Mouse (Mus musculus) forebrain, embryonic 11.5 days (tissue): Measurements from ENCODE around the gene Ldlrad3. TPM values are rescaled to one million over a fixed set of nuclear protein-coding genes. Genes with fewer than 3 reads are reported as not detected.

ENCODE experiments used
- ATAC-seq: fragments of 200-750 bp; cut with Nextera tagmentation; replicated peaks from 2 replicates; pipeline ENCODE4 v1.8.0; 2017; ENCODE audit warnings: moderate TSS enrichment; ENCODE audit not compliant: low FRiP score
- DNase-seq: peaks from one replicate; pipeline ENCODE4 v3.0.0-alpha.2; 2017; ENCODE audit warnings: low spot score
- H3K27ac ChIP-seq: fragments of 300-500 bp; sonication (generic); 2 replicates; pipeline ENCODE4 v1.5.1; 2014; ENCODE audit warnings: low read depth, low read length
- H3K27me3 ChIP-seq: fragments of 300-500 bp; sonication (generic); 2 replicates; pipeline ENCODE4 v1.6.1; 2014; ENCODE audit warnings: mild to moderate bottlenecking, low read length, mixed read lengths; ENCODE audit not compliant: control insufficient read depth, insufficient read depth
- H3K36me3 ChIP-seq: fragments of 300-500 bp; sonication (generic); 2 replicates; pipeline ENCODE4 v1.6.1; 2014; ENCODE audit warnings: mild to moderate bottlenecking, low read length, moderate library complexity, mixed read lengths; ENCODE audit not compliant: control insufficient read depth, insufficient read depth
- H3K4me1 ChIP-seq: fragments of 300-500 bp; sonication (generic); replicated peaks from 2 replicates; pipeline ENCODE4 v1.6.1; 2014; ENCODE audit warnings: low read length, mixed read lengths; ENCODE audit not compliant: control insufficient read depth, insufficient read depth
- H3K4me2 ChIP-seq: fragments of 300-500 bp; sonication (generic); 2 replicates; pipeline ENCODE4 v1.6.1; 2014; ENCODE audit warnings: low read depth, mild to moderate bottlenecking, low read length, moderate library complexity, mixed read lengths; ENCODE audit not compliant: severe bottlenecking
- H3K4me3 ChIP-seq: fragments of 300-500 bp; sonication (generic); 2 replicates; pipeline ENCODE4 v1.5.1; 2014; ENCODE audit warnings: low read depth, low read length
- H3K9ac ChIP-seq: fragments of 300-500 bp; sonication (generic); 2 replicates; pipeline ENCODE4 v1.6.1; 2014; ENCODE audit warnings: low read length
- H3K9me3 ChIP-seq: fragments of 300-500 bp; sonication (generic); 2 replicates; pipeline ENCODE4 v1.6.1; 2016; ENCODE audit warnings: low read length, mixed read lengths; ENCODE audit not compliant: control insufficient read depth
- WGBS: fragments of 180-500 bp; shearing (Covaris S2); extraction: QIAGEN DNeasy Blood & Tissue Kit; methylation state at CpG from one replicate; pipeline ENCODE4 v1.1.7; 2014; 5-methylcytosine and 5-hydroxymethylcytosine counted together
- polyA plus RNA-seq: library from polyadenylated mRNA; unstranded; fragments of >200 nt; fragmentation: Nextera tagmentation; extraction: Ambion mirVana; gene quantifications from 2 replicates; pipeline ENCODE4 v1.2.1, GENCODE M21; 2014

Gene Ldlrad3
- polyA plus RNA-seq, 1 experiment from 2014 or later: 60.7 TPM

GRCm38 (mm10) chr2:102122146-102122515 is 64.1 kb downstream of the Ldlrad3 start:
- Histone ChIP-seq H3K36me3 (no peaks in the 10 kb centered on the region), H3K27ac (peak overlapping the region; percentile 55; the same call in 1 of the 2 replicates), H3K4me2 (no peak overlapping the region), H3K4me3 (no peak overlapping the region), H3K9ac (no peak overlapping the region), H3K27me3 (no peaks in the 10 kb centered on the region), H3K9me3 (no peaks in the 10 kb centered on the region), H3K4me1 (peaks cover 11% of the 10 kb centered on the region)
- 34% methylated on average over 1 of the region's 1 CpGs for WGBS
- ATAC-seq: no peak
- DNase-seq: no peak

GRCm38 (mm10) chr2:102121440-102122145 is 64.6 kb downstream of the Ldlrad3 start:
- H3K9ac ChIP-seq: no peak overlapping the region
- no peaks in the 10 kb centered on the region for H3K27me3 ChIP-seq
- no peaks in the 10 kb centered on the region for H3K9me3 ChIP-seq
- H3K36me3 ChIP-seq: no peaks in the 10 kb centered on the region
- H3K4me3 ChIP-seq: no peak overlapping the region
- peaks cover 13% of the 10 kb centered on the region for H3K4me1 ChIP-seq
- no peak overlapping the region for H3K4me2 ChIP-seq
- DNase-seq (no peak), ATAC-seq (no peak; the same call in 1 of the 2 replicates)
- WGBS: 45% methylated on average over 4 of the region's 4 CpGs
- peak overlapping the region; percentile 55; the same call in 1 of the 2 replicates for H3K27ac ChIP-seq

DNA sequence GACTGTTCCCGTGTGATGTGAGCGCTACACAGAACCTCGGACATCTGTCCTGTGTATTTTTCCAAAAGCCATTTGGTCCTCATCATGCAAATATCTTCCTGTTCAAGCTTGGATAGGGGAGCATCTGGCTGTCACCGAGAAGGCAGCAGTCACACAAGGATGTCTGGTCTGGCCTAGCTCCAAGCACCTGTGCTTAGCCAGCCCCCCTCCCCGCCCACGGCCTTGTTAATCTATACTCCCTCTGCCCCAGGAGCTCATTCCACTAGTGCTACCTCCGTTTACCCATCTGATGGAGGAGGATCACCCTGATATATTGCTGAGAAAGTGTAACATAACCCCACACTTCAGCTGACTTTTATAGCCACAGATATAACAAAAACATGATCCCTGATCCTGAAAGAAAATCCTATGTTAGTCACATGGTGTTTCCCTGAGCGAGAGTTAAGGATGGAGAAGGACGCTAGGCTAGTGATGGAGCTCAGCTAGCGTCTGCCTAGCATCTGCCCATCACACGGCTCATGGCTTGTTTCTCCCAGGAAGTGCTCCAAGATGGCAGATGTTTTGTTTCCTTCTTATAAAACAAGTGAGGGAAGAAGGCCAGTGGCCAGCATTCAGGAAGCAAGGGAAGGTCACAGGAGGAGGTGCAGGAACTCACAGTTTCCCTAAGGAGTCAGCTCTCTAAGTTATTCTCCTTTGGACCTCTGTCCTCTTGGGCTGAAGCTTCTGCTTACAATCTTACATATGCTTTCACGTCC is 66.3 kb downstream of the Ldlrad3 start:
- ATAC-seq (no peak), DNase-seq (no peak)
- no peaks in the 10 kb centered on the region for H3K27me3 ChIP-seq
- H3K4me1 ChIP-seq: peaks cover 13% of the 10 kb centered on the region
- no peak overlapping the region for H3K9ac ChIP-seq
- H3K27ac ChIP-seq: no peak overlapping the region
- H3K36me3 ChIP-seq: no peaks in the 10 kb centered on the region
- no peak overlapping the region for H3K4me3 ChIP-seq
- H3K9me3 ChIP-seq: no peaks in the 10 kb centered on the region
- 77% methylated on average over 12 of the region's 12 CpGs for WGBS
- H3K4me2 ChIP-seq: no peak overlapping the region

DNA sequence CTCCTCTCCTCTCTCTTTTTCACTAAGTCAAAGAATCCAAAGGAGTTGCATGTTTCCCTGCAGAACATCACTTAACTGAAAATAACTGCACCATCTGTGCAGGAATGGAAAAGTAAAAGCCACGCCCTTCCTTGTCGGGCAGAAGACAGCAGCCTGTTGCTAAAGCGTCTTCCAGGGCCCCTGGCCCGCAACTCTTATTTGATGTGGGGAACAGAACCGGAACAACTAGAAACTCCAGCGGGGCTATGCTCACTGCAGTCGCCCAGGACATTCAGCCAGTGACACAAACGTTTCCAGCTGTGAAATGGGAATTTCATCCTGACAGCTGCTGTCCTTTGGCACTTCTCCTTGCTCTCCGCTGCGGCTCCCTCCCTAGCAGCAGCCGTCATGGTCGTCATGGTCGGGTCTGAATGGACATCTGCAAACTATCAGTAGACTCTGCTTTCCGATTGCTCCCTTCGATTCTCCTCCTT is 67.2 kb downstream of the Ldlrad3 start:
- Histone ChIP-seq H3K4me1 (peaks cover 13% of the 10 kb centered on the region), H3K4me3 (no peak overlapping the region), H3K27ac (no peak overlapping the region), H3K9ac (no peak overlapping the region), H3K9me3 (no peaks in the 10 kb centered on the region), H3K36me3 (no peaks in the 10 kb centered on the region), H3K27me3 (no peaks in the 10 kb centered on the region), H3K4me2 (no peak overlapping the region)
- no peak for DNase-seq
- ATAC-seq: no peak
- 53% methylated on average over 15 of the region's 15 CpGs for WGBS

- Histone ChIP-seq H3K36me3 (no peaks in the 10 kb centered on the region), H3K4me3 (no peak overlapping the region), H3K27me3 (no peaks in the 10 kb centered on the region), H3K27ac (no peak overlapping the region), H3K9me3 (no peaks in the 10 kb centered on the region), H3K4me2 (no peak overlapping the region), H3K4me1 (peaks cover 13% of the 10 kb centered on the region), H3K9ac (no peak overlapping the region)
- 39% methylated on average over 6 of the region's 6 CpGs for whole genome bisulfite sequencing
- no peak for DNase-seq
- no peak for ATAC-seq
Observed at GRCm38 (mm10) chr2:102117402-102117760, 68.8 kb downstream of the Ldlrad3 start.

GRCm38 (mm10) chr2:102116521-102117401 is 69.4 kb downstream of the Ldlrad3 start:
- no peaks in the 10 kb centered on the region for H3K36me3 ChIP-seq
- no peaks in the 10 kb centered on the region for H3K9me3 ChIP-seq
- no peak overlapping the region for H3K9ac ChIP-seq
- 51% methylated on average over 9 of the region's 9 CpGs for WGBS
- no peak overlapping the region for H3K4me3 ChIP-seq
- no peak overlapping the region for H3K27ac ChIP-seq
- H3K27me3 ChIP-seq: no peaks in the 10 kb centered on the region
- H3K4me2 ChIP-seq: no peak overlapping the region
- ATAC-seq (no peak), DNase-seq (no peak)
- H3K4me1 ChIP-seq: peaks cover 7% of the 10 kb centered on the region

DNA sequence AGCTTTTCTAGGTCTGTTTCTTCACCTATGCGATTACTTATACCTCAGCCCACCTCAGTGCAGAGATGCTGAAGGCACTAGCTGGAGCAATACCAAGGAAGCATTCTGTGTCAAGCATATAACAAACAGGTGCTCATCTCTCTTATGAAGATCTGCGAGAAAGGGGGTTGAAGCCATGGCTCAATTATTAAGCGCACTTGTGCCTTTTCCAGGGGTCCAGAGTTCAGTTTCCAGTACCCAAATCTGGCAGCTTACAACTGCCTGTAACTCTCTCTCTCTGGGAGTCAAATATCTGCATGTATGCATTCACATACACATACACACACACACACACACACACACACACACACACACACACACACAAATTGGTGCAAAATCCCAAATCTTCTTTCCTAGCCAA is 72.4 kb downstream of the Ldlrad3 start:
- no peak for ATAC-seq
- Histone ChIP-seq H3K9me3 (no peaks in the 10 kb centered on the region), H3K27ac (no peak overlapping the region)

DNA sequence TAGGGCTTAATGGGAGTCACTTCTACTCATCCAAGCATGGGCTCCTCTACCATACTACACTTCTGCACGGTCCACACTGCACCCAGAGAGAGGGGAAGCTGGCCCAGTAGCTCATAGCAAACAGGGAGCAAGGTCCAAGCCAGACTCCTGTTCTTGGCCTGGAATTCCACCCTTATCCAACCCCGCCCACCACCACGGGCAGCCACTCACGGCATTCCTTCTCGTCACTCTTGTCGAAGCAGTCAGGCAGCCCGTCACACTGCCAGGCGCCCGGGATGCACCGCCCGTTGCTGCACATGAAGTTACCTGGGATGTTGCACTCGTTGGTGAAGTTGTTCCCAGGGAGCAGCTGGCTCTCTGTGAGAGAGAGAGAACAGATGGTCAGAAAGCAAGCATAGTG is 72.9 kb downstream of the Ldlrad3 start:
- no peak overlapping the region for H3K4me3 ChIP-seq
- no peak overlapping the region for H3K27ac ChIP-seq
- H3K4me1 ChIP-seq: peaks cover 2% of the 10 kb centered on the region; the same call in 1 of the 2 replicates
- WGBS: 78% methylated on average over 12 of the region's 12 CpGs
- no peaks in the 10 kb centered on the region for H3K36me3 ChIP-seq
- DNase-seq (no peak), ATAC-seq (no peak)
- H3K9me3 ChIP-seq: no peaks in the 10 kb centered on the region
- H3K4me2 ChIP-seq: no peak overlapping the region
- no peaks in the 10 kb centered on the region for H3K27me3 ChIP-seq
- H3K9ac ChIP-seq: no peak overlapping the region

More for the DNA sequence above, 72.4 kb downstream of the Ldlrad3 start:
- no peaks in the 10 kb centered on the region for H3K36me3 ChIP-seq
- 88% methylated on average over 3 of the region's 3 CpGs for WGBS
- H3K27me3 ChIP-seq: no peaks in the 10 kb centered on the region
- H3K4me1 ChIP-seq: peaks cover 4% of the 10 kb centered on the region
- no peak overlapping the region for H3K9ac ChIP-seq
- no peak overlapping the region for H3K4me2 ChIP-seq
- no peak overlapping the region for H3K4me3 ChIP-seq
- DNase-seq: no peak
